Mouse (Mus musculus) lung, embryonic 14.5 days (tissue): Measurements from ENCODE around the gene Drap1. TPM values are rescaled to one million over a fixed set of nuclear protein-coding genes. Genes with fewer than 3 reads are reported as not detected.
A peak's percentile ranks its signal among the peaks of the same experiment; 100 is the strongest.

Experiments
- ATAC-seq: fragments of 200-750 bp; cut with Nextera tagmentation; 2 replicates; pipeline ENCODE4 v1.8.0; 2017; ENCODE audit warnings: mild to moderate bottlenecking, moderate TSS enrichment, moderate library complexity; ENCODE audit not compliant: insufficient read depth
- DNase-seq: peaks from one replicate; pipeline ENCODE4 v3.0.0-alpha.2; 2015
- H3K27ac ChIP-seq: fragments of 300-500 bp; sonication (generic); 2 replicates; pipeline ENCODE4 v1.5.1; 2014; ENCODE audit warnings: low read depth, mild to moderate bottlenecking, moderate library complexity
- H3K27me3 ChIP-seq: fragments of 300-500 bp; sonication (generic); 2 replicates; pipeline ENCODE4 v1.6.1; 2014; ENCODE audit warnings: low read length, control low read depth; ENCODE audit not compliant: insufficient read depth
- H3K36me3 ChIP-seq: fragments of 300-500 bp; sonication (generic); 2 replicates; pipeline ENCODE4 v1.6.1; 2014; ENCODE audit warnings: control low read depth; ENCODE audit not compliant: insufficient read depth
- H3K4me1 ChIP-seq: fragments of 300-500 bp; sonication (generic); 2 replicates; pipeline ENCODE4 v1.6.1; 2014; ENCODE audit warnings: antibody characterized with exemption, control low read depth; ENCODE audit not compliant: insufficient read depth
- H3K4me2 ChIP-seq: fragments of 300-500 bp; sonication (generic); 2 replicates; pipeline ENCODE4 v1.6.1; 2014; ENCODE audit warnings: mild to moderate bottlenecking
- H3K4me3 ChIP-seq: fragments of 300-500 bp; sonication (generic); 2 replicates; pipeline ENCODE4 v1.5.1; 2014; ENCODE audit warnings: low read depth, low read length
- H3K9ac ChIP-seq: fragments of 300-500 bp; sonication (generic); 2 replicates; pipeline ENCODE4 v1.6.1; 2014
- H3K9me3 ChIP-seq: fragments of 300-500 bp; sonication (generic); 2 replicates; pipeline ENCODE4 v1.6.1; 2016; ENCODE audit warnings: low read depth, low read length, control low read depth
- CTCF ChIP-seq: IDR thresholded peaks from 2 replicates; pipeline ENCODE4 v1.5.1; 2016; ENCODE audit warnings: antibody characterized with exemption, low read depth
- WGBS: fragments of 180-500 bp; shearing (Covaris S2); extraction: QIAGEN DNeasy Blood & Tissue Kit; methylation state at CpG from one replicate; pipeline ENCODE4 v1.1.7; 2014; 5-methylcytosine and 5-hydroxymethylcytosine counted together
- polyA plus RNA-seq: library from polyadenylated mRNA; unstranded; fragments of >200 nt; fragmentation: Nextera tagmentation; extraction: Ambion mirVana; gene quantifications from 2 replicates; pipeline ENCODE4 v1.2.1, GENCODE M21; 2014

The Drap1 gene
- polyA plus RNA-seq = 204 and 217 TPM in 2 replicates

DNA sequence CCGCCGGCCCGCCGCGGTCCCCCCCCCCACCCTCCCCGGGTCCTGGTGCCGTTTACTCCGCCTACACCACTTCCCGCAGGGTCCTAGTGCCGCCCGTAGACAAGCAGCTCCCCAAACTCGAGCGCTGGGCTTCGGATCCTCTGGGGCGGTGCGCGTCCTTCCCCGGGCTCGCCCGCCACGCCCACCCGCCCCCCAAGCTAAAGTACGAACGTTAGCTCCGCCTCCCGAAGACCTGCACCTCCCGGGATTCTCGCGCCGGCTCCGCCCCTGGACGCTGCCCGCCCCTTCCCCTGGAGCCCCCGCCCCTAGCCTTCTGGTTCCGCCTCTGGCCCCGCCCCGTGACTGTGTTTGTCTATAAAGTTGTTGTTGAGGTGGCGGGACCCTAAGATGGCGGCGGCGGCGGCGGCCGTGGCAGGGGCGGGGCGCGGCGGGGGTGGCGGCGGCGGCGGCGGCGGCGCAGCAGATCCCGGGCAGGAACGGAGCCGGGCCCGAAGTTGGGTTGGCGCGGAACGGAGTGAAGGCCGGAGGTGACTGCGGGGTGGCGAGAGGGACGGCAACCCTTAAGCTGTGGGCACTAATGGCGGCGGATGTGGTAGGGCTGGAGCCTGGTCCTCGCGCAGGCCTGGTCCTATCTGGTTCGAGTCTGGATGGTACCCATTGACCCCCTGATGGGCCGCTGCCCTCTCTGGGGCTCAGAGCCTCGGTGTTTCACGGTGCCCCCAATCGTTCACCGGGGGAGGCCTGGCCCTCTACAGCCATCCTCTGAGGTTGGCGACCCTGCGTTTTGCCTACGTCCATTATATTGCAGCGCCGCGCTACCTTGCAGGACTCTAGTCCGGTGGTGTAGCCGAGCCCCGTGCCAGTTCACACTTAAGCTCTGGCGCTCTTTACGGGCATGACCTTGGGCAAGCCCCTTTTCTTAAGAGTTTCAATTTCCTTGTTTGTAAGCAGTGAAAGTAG lies at the start of gene Drap1, which contains the start of gene AI837181:
TSS of gene Drap1 (minus strand) at position 198 of the 960 bp plus-strand sequence.
TSS of gene AI837181 (plus strand) at position 363 of the 960 bp plus-strand sequence.
- no peak for TF ChIP-seq CTCF
- H3K4me1 ChIP-seq = peaks cover 16% of the 10 kb centered on the region; the same call in 1 of the 2 replicates
- peak within 1 kb of the TSS; percentile 91 for H3K4me2 ChIP-seq
- H3K27ac ChIP-seq = peak within 1 kb of the TSS; percentile 90
- no peaks in the 10 kb centered on the region for H3K9me3 ChIP-seq
- peak; percentile 93 for ATAC-seq
- peak within 1 kb of the TSS; percentile 91 for H3K4me3 ChIP-seq
- DNase-seq = peak; percentile 98
- peak within 1 kb of the TSS; percentile 93 for H3K9ac ChIP-seq
- WGBS = under 1% methylated on average over 85 of the region's 87 CpGs
- H3K27me3 ChIP-seq = no peaks in the 10 kb centered on the region
- peaks cover 48% of the 10 kb centered on the region for H3K36me3 ChIP-seq

DNA sequence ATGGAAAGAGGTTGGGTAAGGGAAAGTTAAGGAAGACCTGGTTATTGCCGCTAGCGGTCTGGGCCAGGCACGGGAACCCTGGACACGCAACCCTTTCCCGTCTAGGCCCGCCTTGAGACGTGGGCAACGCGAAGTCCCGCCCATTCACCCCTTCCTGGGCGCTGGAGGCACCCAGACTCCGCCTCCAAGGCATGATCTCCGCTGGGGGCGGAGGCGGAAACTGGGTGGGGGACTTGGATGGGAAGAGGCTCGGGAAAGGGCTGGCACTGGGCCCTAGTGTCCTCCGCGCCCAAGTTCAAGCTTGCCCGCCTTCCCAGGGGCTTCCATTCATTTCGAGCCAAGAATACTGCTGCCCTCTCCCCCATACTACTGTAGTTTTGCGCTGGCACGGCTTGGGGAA lies 48.9 kb upstream of the Drap1 start, which contains the start of gene Efemp2:
TSS of gene Efemp2 (plus strand) at position 235 of the 400 bp plus-strand sequence.
- DNase-seq = peak; percentile 96
- H3K36me3 ChIP-seq = peaks cover 23% of the 10 kb centered on the region
- no peaks in the 10 kb centered on the region for H3K9me3 ChIP-seq
- H3K4me3 ChIP-seq = peak within 1 kb of the TSS; percentile 64
- ATAC-seq = peak; percentile 78
- TF ChIP-seq CTCF = 0 out of 2 replicates have a peak, but pooled peaks have one; percentile 24
- peak within 1 kb of the TSS; percentile 88 for H3K4me2 ChIP-seq
- H3K27ac ChIP-seq = peak within 1 kb of the TSS; percentile 86
- peaks cover 2% of the 10 kb centered on the region; the same call in 1 of the 2 replicates for H3K27me3 ChIP-seq
- under 1% methylated on average over 22 of the region's 22 CpGs for WGBS
- H3K9ac ChIP-seq = peak within 1 kb of the TSS; percentile 76
- peaks cover 9% of the 10 kb centered on the region; the same call in 1 of the 2 replicates for H3K4me1 ChIP-seq

- no peak for ATAC-seq
- peaks cover 2% of the 10 kb centered on the region; the same call in 1 of the 2 replicates for H3K27me3 ChIP-seq
- H3K9ac ChIP-seq = no peak overlapping the region
- peak overlapping the region; percentile 86; the same call in 1 of the 2 replicates for H3K27ac ChIP-seq
- peaks cover 15% of the 10 kb centered on the region for H3K36me3 ChIP-seq
- WGBS = 77% methylated on average over 3 of the region's 3 CpGs
- peaks cover 9% of the 10 kb centered on the region; the same call in 1 of the 2 replicates for H3K4me1 ChIP-seq
- peak overlapping the region; percentile 88; the same call in 1 of the 2 replicates for H3K4me2 ChIP-seq
- no peak overlapping the region for H3K4me3 ChIP-seq
- no peaks in the 10 kb centered on the region for H3K9me3 ChIP-seq
- peak; percentile 28; the same call in 1 of the 2 replicates for TF ChIP-seq CTCF
- DNase-seq = no peak
Measured at GRCm38 (mm10) chr19:5472857-5473256, 48.1 kb upstream of the Drap1 start.

DNA sequence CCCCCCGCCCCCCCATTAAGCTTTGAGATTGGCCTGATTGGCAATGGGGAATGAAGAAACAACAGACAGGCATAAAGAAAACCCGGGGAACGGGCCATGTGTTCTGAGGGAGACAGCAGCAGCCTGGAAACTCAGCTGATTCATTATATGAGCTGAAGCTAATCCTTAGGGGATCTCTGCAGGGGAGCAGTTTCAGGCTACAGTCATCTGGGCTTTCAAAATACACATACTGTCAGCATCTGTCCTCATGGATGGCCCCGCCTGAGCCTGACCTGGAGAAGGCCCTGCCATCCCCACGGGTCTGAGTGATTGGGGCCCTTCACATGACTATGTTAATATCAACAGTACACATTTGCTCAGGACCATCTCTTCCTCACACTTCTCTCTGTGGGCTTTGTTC lies 47.1 kb upstream of the Drap1 start:
- 38% methylated on average over 5 of the region's 5 CpGs for WGBS
- peaks cover 2% of the 10 kb centered on the region; the same call in 1 of the 2 replicates for H3K27me3 ChIP-seq
- DNase-seq (no peak), ATAC-seq (no peak)
- H3K27ac ChIP-seq = no peak overlapping the region
- H3K9ac ChIP-seq = no peak overlapping the region
- no peak for TF ChIP-seq CTCF
- H3K36me3 ChIP-seq = peaks cover 12% of the 10 kb centered on the region
- no peak overlapping the region for H3K4me2 ChIP-seq
- no peak overlapping the region for H3K4me3 ChIP-seq
- H3K4me1 ChIP-seq = peaks cover 9% of the 10 kb centered on the region; the same call in 1 of the 2 replicates
- H3K9me3 ChIP-seq = no peaks in the 10 kb centered on the region

DNA sequence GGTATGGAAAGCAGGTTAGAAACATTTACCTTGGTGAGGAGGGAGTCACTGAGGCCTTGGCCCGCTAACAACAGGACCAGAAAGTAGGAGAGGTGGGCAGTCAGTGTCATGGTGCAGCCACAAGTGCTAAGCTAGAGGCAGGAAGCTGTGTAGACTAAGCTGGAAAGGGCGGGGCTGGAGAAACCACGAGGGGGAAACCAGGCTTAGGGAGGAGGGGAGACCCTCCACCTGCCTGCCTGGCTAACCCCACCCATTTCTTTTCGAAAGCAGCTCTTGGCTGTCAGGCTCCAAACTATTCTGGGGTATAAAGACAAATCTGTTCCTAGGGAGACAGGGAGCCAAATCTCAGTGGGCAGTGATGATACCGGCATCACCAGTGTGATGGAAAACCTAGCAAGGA lies 43.6 kb upstream of the Drap1 start, which contains the start of gene Ctsw:
TSS of gene Ctsw (minus strand) at position 134 of the 400 bp plus-strand sequence.
- Histone ChIP-seq H3K4me1 (no peaks in the 10 kb centered on the region), H3K9me3 (no peaks in the 10 kb centered on the region), H3K27ac (no peak within 1 kb of the TSS), H3K4me3 (no peak within 1 kb of the TSS), H3K36me3 (peaks cover 39% of the 10 kb centered on the region), H3K27me3 (peaks cover 2% of the 10 kb centered on the region; the same call in 1 of the 2 replicates), H3K9ac (no peak within 1 kb of the TSS), H3K4me2 (no peak within 1 kb of the TSS)
- ATAC-seq (no peak), DNase-seq (no peak)
- 45% methylated on average over 5 of the region's 5 CpGs for WGBS
- no peak for TF ChIP-seq CTCF

GRCm38 (mm10) chr19:5466916-5467500 lies 42.2 kb upstream of the Drap1 start:
- Histone ChIP-seq H3K9ac (no peak overlapping the region), H3K27ac (no peak overlapping the region), H3K4me3 (no peak overlapping the region), H3K36me3 (peaks cover 52% of the 10 kb centered on the region), H3K27me3 (peaks cover 2% of the 10 kb centered on the region; the same call in 1 of the 2 replicates), H3K9me3 (no peaks in the 10 kb centered on the region), H3K4me2 (no peak overlapping the region), H3K4me1 (no peaks in the 10 kb centered on the region)
- no peak for DNase-seq
- 92% methylated on average over 6 of the region's 6 CpGs for WGBS
- ATAC-seq = no peak
- no peak for TF ChIP-seq CTCF
